Mouse (Mus musculus): ENCODE measurements around the gene Fn1. TPM values are rescaled to one million over a fixed set of nuclear protein-coding genes. Genes with fewer than 3 reads are reported as not detected.

Gene Fn1
- total RNA-seq (2014; fragmentation: Nextera tagmentation) = 4.5 and 10.9 TPM in 2 replicates
- total RNA-seq (2017) = 7.2 and 9.3 TPM in 2 replicates

GRCm38 (mm10) chr1:71652551-71653399 is at the start of gene Fn1:
Gene Fn1 (minus strand): TSS chr1:71653200.
- ATAC-seq (replicated peaks; ENCODE audit: poor library complexity, severe bottlenecking) = peak; percentile 93

- ATAC-seq (replicated peaks; ENCODE audit: poor library complexity, severe bottlenecking) = no peak
These were observed 43.1 kb upstream of the Fn1 start for GRCm38 (mm10) chr1:71696093-71696492.

GRCm38 (mm10) chr1:71691472-71692277 is 38.7 kb upstream of the Fn1 start:
- peak; percentile 76 for ATAC-seq (replicated peaks; ENCODE audit: poor library complexity, severe bottlenecking)

GRCm38 (mm10) chr1:71688926-71689303 is 35.9 kb upstream of the Fn1 start:
- no peak for ATAC-seq (replicated peaks; ENCODE audit: poor library complexity, severe bottlenecking)

GRCm38 (mm10) chr1:71688272-71688925 is 35.4 kb upstream of the Fn1 start:
- ATAC-seq (replicated peaks; ENCODE audit: poor library complexity, severe bottlenecking) = no peak

- ATAC-seq (replicated peaks; ENCODE audit: poor library complexity, severe bottlenecking) = no peak
These were observed 33.8 kb upstream of the Fn1 start for GRCm38 (mm10) chr1:71686791-71687190.

- ATAC-seq (replicated peaks; ENCODE audit: poor library complexity, severe bottlenecking) = no peak
These were observed 30.7 kb upstream of the Fn1 start for GRCm38 (mm10) chr1:71683736-71684135.

- ATAC-seq (replicated peaks; ENCODE audit: poor library complexity, severe bottlenecking) = no peak
These were observed 29.3 kb upstream of the Fn1 start for GRCm38 (mm10) chr1:71682194-71682715.

- ATAC-seq (replicated peaks; ENCODE audit: poor library complexity, severe bottlenecking) = no peak
These were observed 28.3 kb upstream of the Fn1 start for GRCm38 (mm10) chr1:71681306-71681705.

- no peak for ATAC-seq (replicated peaks; ENCODE audit: poor library complexity, severe bottlenecking)
These were observed 27.2 kb upstream of the Fn1 start for GRCm38 (mm10) chr1:71680046-71680672.

GRCm38 (mm10) chr1:71675420-71675819 is 22.4 kb upstream of the Fn1 start:
- ATAC-seq (replicated peaks; ENCODE audit: poor library complexity, severe bottlenecking) = peak; percentile 91

GRCm38 (mm10) chr1:71674274-71674673 is 21.3 kb upstream of the Fn1 start:
- peak; percentile 55 for ATAC-seq (replicated peaks; ENCODE audit: poor library complexity, severe bottlenecking)

- ATAC-seq (replicated peaks; ENCODE audit: poor library complexity, severe bottlenecking) = no peak
These were observed 20.5 kb upstream of the Fn1 start for GRCm38 (mm10) chr1:71673398-71673910.

GRCm38 (mm10) chr1:71672346-71672745 is 19.3 kb upstream of the Fn1 start:
- ATAC-seq (replicated peaks; ENCODE audit: poor library complexity, severe bottlenecking) = no peak

GRCm38 (mm10) chr1:71663242-71663641 is 10.2 kb upstream of the Fn1 start:
- no peak for ATAC-seq (replicated peaks; ENCODE audit: poor library complexity, severe bottlenecking)

- ATAC-seq (replicated peaks; ENCODE audit: poor library complexity, severe bottlenecking) = no peak
These were observed 5.6 kb upstream of the Fn1 start for GRCm38 (mm10) chr1:71658632-71659031.

- no peak for ATAC-seq (replicated peaks; ENCODE audit: poor library complexity, severe bottlenecking)
These were observed 3.3 kb upstream of the Fn1 start for GRCm38 (mm10) chr1:71656309-71656708.

- ATAC-seq (replicated peaks; ENCODE audit: poor library complexity, severe bottlenecking) = no peak
These were observed 1.2 kb upstream of the Fn1 start for GRCm38 (mm10) chr1:71654221-71654620.

GRCm38 (mm10) chr1:71653400-71654159 is 580 bp upstream of the Fn1 start:
- peak; percentile 52 for ATAC-seq (replicated peaks; ENCODE audit: poor library complexity, severe bottlenecking)

All from granulocyte monocyte progenitor cell, adult 5-6 weeks (primary cell).